Mouse (Mus musculus) MEL (cell line): ENCODE measurements around the gene H2al2a.

ENCODE experiments used
- CTCF ChIP-seq, 3 experiments: IDR thresholded peaks in 2 of 3; conservative IDR thresholded peaks in 1 of 3; 2 replicates each; pipeline ENCODE4 v1.5.1; 2011 to 2012; ENCODE audit warnings: low read length in 3 of 3, low read depth in 2 of 3, mild to moderate bottlenecking in 2 of 3, improper control_type of control experiment in 1 of 3, inconsistent platforms in 1 of 3, mixed read lengths in 1 of 3, moderate library complexity in 1 of 3; ENCODE audit not compliant: control insufficient read depth in 1 of 3, insufficient read depth in 1 of 3, poor library complexity in 1 of 3, severe bottlenecking in 1 of 3
- ELF1 ChIP-seq: IDR thresholded peaks from 2 replicates; pipeline ENCODE4 v1.6.1; 2014; ENCODE audit warnings: low read depth, mild to moderate bottlenecking, inconsistent platforms, low read length, improper control_type of control experiment, moderate library complexity
- EP300 ChIP-seq, 2 experiments: IDR thresholded peaks; 2 replicates each; pipeline ENCODE4 v1.6.1; 2011; ENCODE audit warnings: improper control_type of control experiment in 2 of 2, low read length in 2 of 2, low read depth in 1 of 2, mild to moderate bottlenecking in 1 of 2
- GATA1 ChIP-seq: IDR thresholded peaks from 2 replicates; pipeline ENCODE4 v1.6.1; 2011; ENCODE audit warnings: low read depth, low read length, improper control_type of control experiment
- MYB ChIP-seq: IDR thresholded peaks from 2 replicates; pipeline ENCODE4 v1.6.1; 2011; ENCODE audit warnings: mild to moderate bottlenecking, low read depth, low read length, improper control_type of control experiment
- MYC ChIP-seq: IDR thresholded peaks from 2 replicates; pipeline ENCODE4 v1.6.1; 2011; ENCODE audit warnings: low read depth, mild to moderate bottlenecking, low read length, improper control_type of control experiment, moderate library complexity
- POLR2A ChIP-seq, 2 experiments: IDR thresholded peaks; 2 replicates each; pipeline ENCODE4 v1.6.1; 2011 to 2012; ENCODE audit warnings: low read length in 2 of 2, mild to moderate bottlenecking in 2 of 2, control low read depth in 1 of 2, improper control_type of control experiment in 1 of 2, low read depth in 1 of 2, moderate library complexity in 1 of 2; ENCODE audit not compliant: control insufficient read depth in 1 of 2, insufficient read depth in 1 of 2, poor library complexity in 1 of 2
- SMC3 ChIP-seq: IDR thresholded peaks from 2 replicates; pipeline ENCODE4 v1.6.1; 2011; ENCODE audit warnings: low read depth, low read length, improper control_type of control experiment
- TAL1 ChIP-seq: IDR thresholded peaks from 2 replicates; pipeline ENCODE4 v1.6.1; 2012; ENCODE audit warnings: mild to moderate bottlenecking, inconsistent platforms, low read length, moderate library complexity, mixed read lengths
- TBP ChIP-seq: IDR thresholded peaks from 2 replicates; pipeline ENCODE4 v1.8.0; 2011; ENCODE audit warnings: low read depth, low read length, improper control_type of control experiment
- TCF12 ChIP-seq: IDR thresholded peaks from 2 replicates; pipeline ENCODE4 v1.6.1; 2014; ENCODE audit warnings: low read depth, mild to moderate bottlenecking, inconsistent platforms, low read length, improper control_type of control experiment, moderate library complexity
- ZKSCAN1 ChIP-seq: IDR thresholded peaks from 2 replicates; pipeline ENCODE4 v1.6.1; 2012; ENCODE audit warnings: low read depth, mild to moderate bottlenecking, inconsistent platforms, low read length, improper control_type of control experiment, moderate library complexity

DNA sequence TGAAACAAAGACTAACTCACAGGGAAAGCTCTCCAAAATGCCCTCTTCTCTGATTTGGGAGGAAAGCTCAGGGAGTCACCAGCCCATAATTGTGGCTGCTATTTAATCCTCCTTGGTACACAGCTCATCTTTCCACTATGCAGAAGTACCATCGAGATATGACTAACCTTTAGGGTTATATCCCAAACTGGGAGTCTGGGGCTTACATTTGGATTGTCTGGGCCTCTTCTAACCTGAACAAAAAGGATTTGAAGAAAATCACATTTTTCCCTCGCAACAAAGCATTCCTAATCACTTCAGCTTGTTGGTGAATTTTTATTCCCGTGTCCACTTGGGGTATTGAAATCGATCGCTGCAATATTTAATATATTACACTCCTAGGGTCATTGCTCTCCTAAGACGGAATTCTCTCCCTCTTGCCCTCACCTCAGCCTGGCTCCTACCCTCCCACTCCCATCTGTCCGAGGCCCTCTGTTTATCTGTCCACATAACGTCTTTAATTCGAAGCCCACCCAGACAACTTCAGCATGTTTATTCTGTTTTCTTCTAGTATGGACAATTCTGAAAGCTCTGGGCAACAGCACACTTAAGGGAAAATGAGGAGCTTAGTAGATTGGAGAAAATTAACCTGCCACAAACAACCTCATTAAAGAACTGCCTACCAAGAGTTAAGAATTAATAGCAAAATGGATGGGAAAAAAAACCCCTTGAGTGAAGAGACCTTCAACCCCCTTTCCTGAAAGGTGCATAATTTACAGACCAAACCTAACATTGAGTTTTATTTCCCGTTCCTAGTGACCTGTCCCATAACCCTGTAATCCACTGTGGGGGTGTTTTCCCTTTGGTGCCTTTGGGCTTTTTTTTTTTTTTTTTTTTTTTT lies 37.9 kb upstream of the H2al2a start:
- TF ChIP-seq TAL1 (no peak), TCF12 (no peak), POLR2A (IDR thresholded peaks at IDR 0.05; ENCODE audit: control insufficient read depth in 1 of 2, insufficient read depth in 1 of 2, low read depth in 1 of 2, low read length in 2 of 2, poor library complexity in 1 of 2) (no peak), ZKSCAN1 (no peak), MYB (no peak), CTCF (IDR thresholded peaks at IDR 0.05 in 2 of 3, conservative IDR thresholded peaks at IDR 0.05 in 1 of 3; ENCODE audit: control insufficient read depth in 1 of 3, insufficient read depth in 1 of 3, low read depth in 2 of 3, low read length in 3 of 3, poor library complexity in 1 of 3, severe bottlenecking in 1 of 3) (no peak), GATA1 (no peak), TBP (no peak), EP300 (IDR thresholded peaks at IDR 0.05; ENCODE audit: low read depth in 1 of 2, low read length in 2 of 2) (no peak), MYC (no peak), ELF1 (no peak), SMC3 (no peak)
